Mouse (Mus musculus): ENCODE data around the gene Slc22a4. TPM values are rescaled to one million over a fixed set of nuclear protein-coding genes. Genes with fewer than 3 reads are reported as not detected.

The Slc22a4 gene
- total and polyA plus RNA-seq, 3 experiments, result 3.5 to 5.8 TPM; not detected in 1

DNA sequence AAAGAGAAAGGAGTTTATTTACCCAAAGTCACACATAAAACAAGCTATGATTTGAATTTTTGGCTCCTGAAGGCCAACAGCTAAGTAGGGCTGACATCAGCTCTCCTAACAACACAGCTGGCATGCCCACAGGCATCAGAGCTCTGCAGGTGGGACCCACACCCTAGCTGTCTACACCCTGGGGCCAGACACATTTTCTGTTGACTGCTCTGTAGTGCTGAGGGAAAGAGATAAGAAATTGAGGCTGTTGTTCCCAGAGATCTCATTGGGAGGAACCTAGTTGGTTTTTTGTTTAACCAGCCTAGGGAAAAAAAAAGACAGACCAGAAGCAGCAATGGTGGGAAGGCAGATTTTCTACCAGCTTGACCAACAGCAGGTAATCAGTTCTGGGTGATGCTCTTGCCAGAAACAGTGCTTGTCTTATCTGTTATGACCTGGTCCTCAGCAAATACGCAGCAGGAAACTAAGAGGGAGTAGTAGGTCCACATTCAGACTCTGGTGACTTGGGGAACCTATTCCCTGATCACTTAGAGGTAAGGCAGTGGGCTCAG is 1.3 kb downstream of the Slc22a4 start (continued):
- TF ChIP-seq ZMIZ1 (IDR thresholded peaks at IDR 0.05; ENCODE audit: low read depth, low read length) (0 out of 2 replicates have a peak, but pooled peaks have one; percentile 49), RCOR1 (IDR thresholded peaks at IDR 0.05; ENCODE audit: low read depth, low read length) (peak; percentile 82), POLR2AphosphoS5 (IDR thresholded peaks at IDR 0.05; ENCODE audit: borderline replicate concordance, low read depth, low read length) (no peak), TCF12 (IDR thresholded peaks at IDR 0.05; ENCODE audit: low read depth, low read length) (peak; percentile 99), UBTF (IDR thresholded peaks at IDR 0.05; ENCODE audit: borderline replicate concordance, insufficient read depth, low read depth, low read length) (no peak), MEF2A (IDR thresholded peaks at IDR 0.05; ENCODE audit: extremely low read depth, insufficient replicate concordance, low read depth, low read length, poor library complexity, severe bottlenecking) (no peak), ZNF384 (IDR thresholded peaks at IDR 0.05; ENCODE audit: low read depth, low read length) (peak; percentile 69), KAT2A (conservative IDR thresholded peaks at IDR 0.05; ENCODE audit: low read depth, low read length) (peak; percentile 23; the same call in 1 of the 2 replicates), TAL1 (IDR thresholded peaks at IDR 0.05; ENCODE audit: low read length) (peak; percentile 93), E2F4 (IDR thresholded peaks at IDR 0.05; ENCODE audit: borderline replicate concordance, low read depth, low read length) (no peak), HCFC1 (IDR thresholded peaks at IDR 0.05; ENCODE audit: low read depth, low read length) (peak; percentile 51; the same call in 1 of the 2 replicates), USF1 (IDR thresholded peaks at IDR 0.05; ENCODE audit: low read depth, low read length) (no peak)

GRCm38 (mm10) chr11:54021396-54022093 is 6.3 kb downstream of the Slc22a4 start:
- Histone ChIP-seq H3K27me3 (ENCODE audit: control insufficient read depth in 1 of 2, insufficient read depth in 2 of 2, low read length in 2 of 2) (no peaks in the 10 kb centered on the region), H3K36me3 (ENCODE audit: control insufficient read depth in 1 of 2, insufficient read depth in 2 of 2, low read length in 2 of 2) (peaks cover 0 to 13% of the 10 kb centered on the region in 2 experiments; a peak in 2 of 4 replicates), H3K9ac (ENCODE audit: control insufficient read depth, low read depth, low read length, poor library complexity, severe bottlenecking) (no peak overlapping the region), H3K9me3 (replicated peaks; ENCODE audit: insufficient read depth, low read length) (no peaks in the 10 kb centered on the region), H3K79me2 (ENCODE audit: control insufficient read depth, insufficient read depth, low read length, poor library complexity) (no peaks in the 10 kb centered on the region), H3K27ac (ENCODE audit: control insufficient read depth, low read depth, low read length) (no peak overlapping the region), H3K4me1 (ENCODE audit: control insufficient read depth in 1 of 2, insufficient read depth in 2 of 2, low read length in 2 of 2) (peaks cover 4 to 12% of the 10 kb centered on the region in 2 experiments), H3K4me3 (ENCODE audit: control insufficient read depth in 1 of 2, insufficient read depth in 1 of 2, low read depth in 2 of 2, low read length in 2 of 2) (no peak overlapping the region)
- TF ChIP-seq TCF12 (IDR thresholded peaks at IDR 0.05; ENCODE audit: low read depth, low read length), result no peak
- no peak for TF ChIP-seq POLR2AphosphoS5 (IDR thresholded peaks at IDR 0.05; ENCODE audit: borderline replicate concordance, low read depth, low read length)
- no peak for TF ChIP-seq HCFC1 (IDR thresholded peaks at IDR 0.05; ENCODE audit: low read depth, low read length)
- no peak for TF ChIP-seq KAT2A (conservative IDR thresholded peaks at IDR 0.05; ENCODE audit: low read depth, low read length)
- TF ChIP-seq USF1 (IDR thresholded peaks at IDR 0.05; ENCODE audit: low read depth, low read length), result no peak
- TF ChIP-seq MAZ (IDR thresholded peaks at IDR 0.05; ENCODE audit: low read depth, low read length), result no peak
- no peak for TF ChIP-seq JUND (IDR thresholded peaks at IDR 0.05; ENCODE audit: low read depth, low read length)
- TF ChIP-seq TAL1 (IDR thresholded peaks at IDR 0.05; ENCODE audit: low read length), result no peak
- no peak for TF ChIP-seq E2F4 (IDR thresholded peaks at IDR 0.05; ENCODE audit: borderline replicate concordance, low read depth, low read length)
- no peak for TF ChIP-seq CHD2 (IDR thresholded peaks at IDR 0.05; ENCODE audit: low read length)
- TF ChIP-seq SMC3 (IDR thresholded peaks at IDR 0.05; ENCODE audit: low read depth, low read length), result no peak
- TF ChIP-seq CTCF (IDR thresholded peaks at IDR 0.05 in 2 of 3, conservative IDR thresholded peaks at IDR 0.05 in 1 of 3; ENCODE audit: control insufficient read depth in 1 of 3, insufficient read depth in 1 of 3, low read depth in 2 of 3, low read length in 3 of 3, poor library complexity in 1 of 3, severe bottlenecking in 1 of 3), result no peak
- TF ChIP-seq UBTF (IDR thresholded peaks at IDR 0.05; ENCODE audit: borderline replicate concordance, insufficient read depth, low read depth, low read length), result no peak
- no peak for TF ChIP-seq MXI1 (IDR thresholded peaks at IDR 0.05; ENCODE audit: low read depth, low read length)
- DNase-seq (ENCODE audit: low read depth, low spot score), result no peak
